Mouse (Mus musculus): ENCODE data around the gene St3gal3. TPM values are rescaled to one million over a fixed set of nuclear protein-coding genes. Genes with fewer than 3 reads are reported as not detected.
A peak's percentile ranks its signal among the peaks of the same experiment; 100 is the strongest.

Gene St3gal3
- total RNA-seq, 2 experiments from 2014 or later = 47.1 to 48.7 TPM

DNA sequence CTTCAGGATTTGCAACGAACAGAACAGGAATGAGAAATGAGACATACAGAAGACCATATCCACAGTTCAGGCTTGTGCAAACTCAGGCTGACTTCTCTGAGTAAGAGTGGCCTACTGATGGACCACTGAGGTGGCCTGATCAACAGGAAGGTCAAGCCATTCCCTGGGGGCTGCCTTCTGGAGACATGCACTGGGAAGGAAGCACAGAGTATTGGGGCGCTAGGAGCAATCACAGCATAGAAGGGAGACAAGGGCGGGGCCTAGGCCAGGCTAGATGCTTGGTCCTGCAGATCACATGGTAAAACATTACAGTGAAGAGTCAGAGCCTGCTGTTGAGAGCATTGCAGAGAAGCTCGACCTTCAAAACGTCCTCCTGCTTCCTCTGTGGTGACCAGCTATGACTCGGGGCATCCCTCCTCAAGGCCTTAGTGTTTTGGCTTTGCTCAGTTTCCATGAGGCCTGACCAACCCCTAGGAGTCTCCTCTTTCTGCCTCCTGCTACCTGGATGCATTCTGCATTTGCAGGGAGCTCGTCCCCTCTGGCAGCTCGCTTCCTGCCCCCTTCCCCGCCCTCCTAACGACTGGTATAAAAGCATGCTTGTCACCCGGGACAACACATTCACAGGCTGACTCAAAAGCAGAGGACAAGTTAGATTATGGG is 74.8 kb downstream of the St3gal3 start:
- DNase-seq (ENCODE audit: low spot score in 2 of 2) = no peak

GRCm38 (mm10) chr4:118058116-118058677 is 76.5 kb downstream of the St3gal3 start:
- no peak for DNase-seq (ENCODE audit: low spot score in 2 of 2)

DNA sequence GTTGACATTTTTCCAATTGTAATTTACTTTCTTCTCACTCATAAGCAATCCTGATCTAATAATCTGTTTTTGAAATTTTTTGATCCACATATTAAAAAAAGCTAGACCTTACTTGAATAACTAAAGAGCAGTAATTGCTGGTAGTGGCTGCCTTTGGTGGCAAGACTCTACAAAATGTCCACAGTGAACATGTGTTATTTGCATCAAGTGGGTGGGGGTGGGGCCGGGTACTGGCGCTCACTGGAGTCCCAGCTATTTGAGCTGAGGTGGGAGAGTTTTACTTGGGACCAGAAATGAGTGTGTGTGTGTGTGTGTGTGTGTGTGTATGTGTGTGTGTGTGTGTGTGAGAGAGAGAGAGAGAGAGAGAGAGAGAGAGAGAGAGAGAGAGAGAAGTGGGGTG is 77.6 kb downstream of the St3gal3 start:
- DNase-seq (ENCODE audit: low spot score in 2 of 2) = no peak

DNA sequence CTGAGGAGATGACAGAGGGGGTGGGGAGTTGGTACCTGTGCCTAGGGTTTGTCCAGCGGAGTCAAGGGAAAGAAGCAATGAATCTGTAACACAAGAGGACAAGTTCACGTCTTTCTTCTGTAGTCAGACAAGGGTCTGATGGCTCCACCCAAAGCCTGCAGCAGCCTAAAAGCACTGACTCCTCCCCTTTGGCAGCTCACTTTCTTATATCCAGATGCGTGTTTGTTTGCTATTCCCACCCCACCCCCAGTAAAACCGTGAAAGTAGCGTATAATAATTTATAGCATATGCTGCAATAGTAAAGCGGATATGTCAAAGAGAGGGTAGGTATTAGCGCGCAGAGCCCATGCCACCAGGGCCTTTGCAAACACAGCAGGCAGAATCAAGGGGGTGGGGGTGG is 80.1 kb downstream of the St3gal3 start:
- no peak for DNase-seq (ENCODE audit: low spot score in 2 of 2)

GRCm38 (mm10) chr4:118053904-118054303 is 80.8 kb downstream of the St3gal3 start:
- no peak for DNase-seq (ENCODE audit: low spot score in 2 of 2)

DNA sequence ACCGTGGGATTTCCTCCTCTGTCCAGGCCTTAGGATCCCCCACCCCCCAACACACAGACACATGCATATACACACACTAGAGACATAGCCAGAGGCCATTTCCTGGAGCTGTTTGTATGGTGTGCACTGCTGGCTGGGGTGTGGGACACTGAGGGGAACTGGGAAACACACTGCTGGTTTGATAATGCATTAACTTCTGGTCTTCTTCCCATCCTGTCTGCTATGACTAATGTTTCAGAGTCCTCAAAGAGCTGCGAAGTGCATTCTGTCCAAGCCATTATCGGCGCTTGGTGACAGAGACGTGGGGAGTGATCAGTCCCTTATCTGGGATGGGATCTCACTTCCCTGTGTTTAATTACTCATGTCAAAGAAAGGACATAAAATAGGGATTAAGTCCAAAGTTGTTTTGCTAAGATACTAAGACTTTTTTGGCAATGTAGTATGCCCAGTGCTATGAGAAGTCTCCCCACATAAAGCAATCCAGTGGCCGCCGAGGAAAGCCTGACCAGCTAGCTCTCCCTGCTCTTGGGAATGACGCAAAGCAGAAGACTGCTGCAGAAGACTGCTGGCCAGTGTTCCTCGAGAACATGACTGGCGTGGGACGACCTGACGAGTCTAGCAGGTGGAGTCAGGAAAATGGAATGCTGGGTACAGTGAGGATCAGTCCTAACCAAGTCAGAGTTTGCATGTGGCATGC is 85.0 kb downstream of the St3gal3 start:
- DNase-seq (ENCODE audit: low spot score in 2 of 2) = no peak

DNA sequence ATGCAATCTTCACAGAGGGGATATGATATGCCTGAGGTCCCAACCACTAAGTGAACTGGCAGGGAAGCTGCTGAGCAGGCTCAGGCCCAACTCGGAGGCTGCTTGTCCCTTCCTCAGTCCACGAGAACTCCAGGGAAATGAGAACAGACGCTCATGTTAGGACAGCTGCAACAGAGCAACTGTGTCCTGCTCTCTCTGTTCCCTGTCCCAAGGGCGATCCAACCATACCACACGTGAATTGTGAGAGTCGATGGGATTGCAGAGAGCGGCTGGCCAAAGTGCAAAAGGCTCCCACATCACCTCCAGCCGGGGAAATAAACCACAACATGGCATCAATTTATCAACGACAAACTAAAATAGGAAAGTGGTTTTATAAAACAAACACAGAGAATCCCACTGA is 90.2 kb downstream of the St3gal3 start:
- DNase-seq (ENCODE audit: low spot score in 2 of 2) = no peak

DNA sequence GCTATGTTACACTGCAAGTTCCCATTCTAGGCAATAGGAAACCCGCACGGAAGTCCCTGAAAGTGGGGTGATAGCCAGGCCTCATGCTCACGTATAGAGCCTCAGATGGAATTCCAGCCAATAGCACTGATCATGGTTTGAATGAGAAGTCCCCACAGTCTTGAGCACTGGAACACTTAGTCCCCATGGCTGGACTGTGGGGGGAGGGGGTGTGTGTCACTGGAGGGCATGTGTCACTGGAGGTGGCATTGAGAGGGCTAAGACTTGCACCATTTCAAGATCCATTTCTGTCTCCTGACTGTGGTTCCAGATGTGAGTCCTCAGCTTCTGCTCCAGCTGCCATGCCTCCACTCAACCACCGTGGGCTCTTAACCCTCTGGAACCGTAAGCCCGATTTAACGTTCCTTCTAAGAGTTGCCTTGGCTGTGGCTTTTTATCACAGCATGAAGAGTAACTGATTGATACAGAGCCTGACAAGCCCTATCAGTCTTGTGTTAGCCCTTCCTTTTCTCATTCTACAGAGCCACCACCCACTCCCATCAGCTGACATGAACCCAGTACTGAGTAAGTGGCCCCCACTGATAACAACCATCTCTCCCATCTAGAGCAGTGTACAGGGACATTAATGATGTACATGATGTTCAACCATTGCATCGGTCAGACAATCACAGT is 91.2 kb downstream of the St3gal3 start:
- DNase-seq (ENCODE audit: low spot score in 2 of 2) = no peak

DNA sequence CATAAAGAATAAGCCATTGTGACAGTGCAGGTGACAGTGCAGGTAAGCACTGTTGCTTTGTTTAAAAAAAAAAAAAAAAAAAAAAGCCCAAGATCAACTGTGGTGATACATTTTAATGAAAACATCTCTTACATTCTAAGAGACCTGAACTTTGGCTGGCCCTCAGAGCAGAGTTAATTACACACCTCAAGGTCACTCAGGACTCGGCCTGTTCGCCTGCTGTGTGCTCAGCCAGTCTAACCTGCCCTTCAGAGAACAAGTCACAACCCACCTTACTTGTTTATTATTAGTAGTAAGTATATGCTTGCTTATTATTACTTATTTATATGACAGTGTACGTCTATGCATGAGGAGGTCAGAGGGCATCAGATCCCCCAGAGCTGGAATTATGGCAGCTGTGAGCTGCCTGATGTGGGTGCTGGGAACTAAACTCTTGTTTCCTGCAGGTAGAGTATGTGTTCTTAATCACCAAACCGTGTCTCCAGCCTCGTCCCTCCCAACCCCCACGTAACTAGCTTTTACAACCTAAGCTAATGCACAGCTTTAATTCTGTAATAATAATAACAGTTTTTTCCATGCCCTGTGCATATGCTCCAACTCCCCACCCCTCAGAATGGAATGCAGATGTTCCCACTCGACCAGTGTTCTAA is 91.9 kb downstream of the St3gal3 start:
- no peak for DNase-seq (ENCODE audit: low spot score in 2 of 2)

DNA sequence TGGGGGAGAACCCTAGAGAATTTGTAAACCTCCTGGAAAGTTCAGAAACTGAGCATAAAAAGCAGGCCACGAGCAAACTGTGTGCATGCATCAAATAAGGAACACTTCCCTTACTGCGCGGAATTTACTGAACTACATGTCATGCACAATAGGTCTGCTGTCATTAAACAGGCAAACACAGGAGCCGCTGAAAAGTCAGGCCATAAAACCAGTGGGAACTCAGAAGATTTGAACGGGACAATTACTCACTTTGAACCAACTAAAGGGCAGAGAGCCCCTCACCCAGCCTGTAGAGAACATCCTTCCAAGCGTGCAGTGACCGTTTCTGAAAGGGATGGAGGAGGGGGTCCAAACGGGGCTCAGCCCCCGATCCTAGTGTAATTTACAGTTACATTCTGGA is 93.6 kb downstream of the St3gal3 start:
- DNase-seq (ENCODE audit: low spot score in 2 of 2) = no peak

- DNase-seq (ENCODE audit: low spot score in 2 of 2) = no peak
Observed at GRCm38 (mm10) chr4:118040650-118041049, 94.1 kb downstream of the St3gal3 start.

DNA sequence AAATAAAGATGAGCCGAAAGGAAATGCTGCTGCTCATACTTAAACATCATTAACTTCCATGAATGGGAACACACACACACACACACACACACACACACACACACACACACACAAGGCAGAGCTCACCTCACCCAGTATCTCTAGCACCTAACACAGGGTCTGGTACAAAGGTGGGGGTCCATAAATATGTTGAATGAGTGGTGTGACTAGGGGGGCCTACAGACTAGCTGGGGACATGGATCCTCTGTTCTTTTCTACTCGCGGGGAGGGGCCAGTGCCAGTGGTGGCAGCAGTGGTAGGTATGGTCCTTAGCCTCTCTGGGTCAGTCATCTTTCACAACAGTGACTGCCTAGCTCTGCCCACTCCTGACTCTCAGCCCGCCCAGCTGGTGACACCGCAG is 94.8 kb downstream of the St3gal3 start:
- no peak for DNase-seq (ENCODE audit: low spot score in 2 of 2)

GRCm38 (mm10) chr4:118038023-118038422 is 96.7 kb downstream of the St3gal3 start:
- DNase-seq (ENCODE audit: low spot score in 2 of 2) = no peak

- no peak for DNase-seq (ENCODE audit: low spot score in 2 of 2)
Observed at GRCm38 (mm10) chr4:118037406-118037805, 97.3 kb downstream of the St3gal3 start.

DNA sequence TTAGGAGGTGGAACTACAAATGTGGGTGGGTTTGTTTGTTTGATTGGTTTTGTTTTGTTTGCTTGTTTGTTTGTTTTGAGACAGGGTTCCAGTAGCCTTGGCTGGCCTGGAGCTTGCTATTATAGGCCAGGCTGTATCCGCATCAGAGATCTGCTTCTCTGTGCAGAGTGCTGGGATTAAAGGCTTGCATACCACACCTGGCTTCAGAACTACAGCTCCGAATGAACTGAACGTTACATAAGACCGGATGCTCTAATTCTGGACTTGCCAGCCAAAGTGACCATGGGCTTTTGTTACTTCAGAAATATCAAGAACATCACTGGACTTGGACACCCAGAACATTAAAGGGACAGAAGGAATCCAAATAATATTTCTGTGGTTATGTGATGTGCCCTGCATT is 98.2 kb downstream of the St3gal3 start:
- DNase-seq (ENCODE audit: low spot score in 2 of 2) = no peak

GRCm38 (mm10) chr4:118035090-118035489 is 99.6 kb downstream of the St3gal3 start:
- DNase-seq (ENCODE audit: low spot score in 2 of 2) = no peak

- DNase-seq (ENCODE audit: low spot score in 2 of 2) = no peak
Observed at GRCm38 (mm10) chr4:118033026-118033425, 101.7 kb downstream of the St3gal3 start.

GRCm38 (mm10) chr4:118031776-118032170 is 102.9 kb downstream of the St3gal3 start:
- peak in 1 of 2 experiments; percentile 52 for DNase-seq (ENCODE audit: low spot score in 2 of 2)

DNA sequence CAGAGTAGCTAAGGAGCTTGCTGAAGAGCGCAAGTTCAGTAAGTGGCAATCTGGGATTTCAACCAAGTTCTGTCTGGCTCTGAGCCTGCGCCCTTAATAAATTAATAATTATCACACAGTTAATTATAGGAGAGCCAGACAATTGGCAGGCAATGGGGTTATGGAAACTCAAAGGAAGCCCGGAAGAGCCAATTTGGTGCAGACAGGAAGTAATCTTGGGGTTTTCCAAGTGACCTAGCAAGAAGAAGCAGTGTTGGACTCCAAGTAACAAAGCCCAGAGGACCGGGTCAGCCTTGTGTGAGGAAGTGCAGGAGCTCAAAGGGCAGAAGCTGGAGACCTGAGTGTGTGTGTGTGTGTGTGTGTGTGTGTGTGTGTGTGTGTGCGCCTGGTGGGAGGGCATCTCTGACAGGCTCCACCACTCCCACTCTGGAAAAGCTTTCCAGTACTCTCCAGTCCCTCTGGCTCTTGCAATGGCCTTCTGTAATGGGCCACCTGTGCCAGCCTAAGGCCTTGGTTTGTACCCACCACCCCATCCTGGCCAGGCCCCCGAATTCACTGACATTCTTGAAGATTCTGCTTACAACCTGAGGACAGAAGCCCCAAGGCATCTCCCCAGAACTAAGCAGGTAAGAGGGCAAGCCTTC is 103.5 kb downstream of the St3gal3 start:
- peak in 1 of 2 experiments; percentile 66 for DNase-seq (ENCODE audit: low spot score in 2 of 2)

GRCm38 (mm10) chr4:118030330-118030729 is 104.4 kb downstream of the St3gal3 start:
- no peak for DNase-seq (ENCODE audit: low spot score in 2 of 2)

GRCm38 (mm10) chr4:118029892-118030291 is 104.8 kb downstream of the St3gal3 start:
- no peak for DNase-seq (ENCODE audit: low spot score in 2 of 2)
